Mouse (Mus musculus) C2C12 (cell line): ENCODE measurements at regions not wholly inside any gene's neighbourhood (a gene's known extent, or its start where the extent isn't known, plus 50 kb on each side); places are given as distances from the start of the nearest gene placed in this dataset.

Experiments
- H3K27me3 ChIP-seq: one replicate; pipeline ENCODE4 v1.6.1; 2011; ENCODE audit not compliant: control insufficient read depth, insufficient read depth, insufficient read length
- H3K36me3 ChIP-seq: one replicate; pipeline ENCODE4 v1.6.1; 2011; ENCODE audit not compliant: control insufficient read depth, insufficient read depth
- H3K4me3 ChIP-seq: one replicate; pipeline ENCODE4 v1.5.1; 2011; ENCODE audit warnings: mild to moderate bottlenecking, control low read depth; ENCODE audit not compliant: poor library complexity, insufficient read depth, severe bottlenecking
- H3K79me2 ChIP-seq: one replicate; pipeline ENCODE4 v1.6.1; 2011; ENCODE audit not compliant: control insufficient read depth, insufficient read depth
- H3K79me3 ChIP-seq: one replicate; pipeline ENCODE4 v1.6.1; 2011; ENCODE audit warnings: low read depth, control low read depth
- H3ac ChIP-seq: one replicate; pipeline ENCODE3; 2011; ENCODE audit warnings: low read depth; ENCODE audit not compliant: control insufficient read depth, insufficient read length
- CEBPB ChIP-seq: IDR thresholded peaks from one replicate; pipeline ENCODE4 v1.6.1; 2011; ENCODE audit warnings: low read depth, mild to moderate bottlenecking, control low read depth, moderate library complexity
- CTCF ChIP-seq: IDR thresholded peaks from one replicate; pipeline ENCODE4 v1.5.1; 2011; ENCODE audit not compliant: control insufficient read depth, insufficient read depth, insufficient read length
- FOSL1 ChIP-seq: IDR thresholded peaks from one replicate; pipeline ENCODE4 v1.8.0; 2011; ENCODE audit warnings: mild to moderate bottlenecking, low read length; ENCODE audit not compliant: poor library complexity, insufficient read depth, severe bottlenecking
- MAX ChIP-seq: IDR thresholded peaks from one replicate; pipeline ENCODE4 v1.6.1; 2011; ENCODE audit warnings: mild to moderate bottlenecking, control low read depth
- MYOD1 ChIP-seq: IDR thresholded peaks from one replicate; pipeline ENCODE4 v1.6.1; 2011; ENCODE audit warnings: low read depth; ENCODE audit not compliant: control insufficient read depth, insufficient read length
- MYOG ChIP-seq: IDR thresholded peaks from one replicate; pipeline ENCODE4 v1.6.1; 2011; ENCODE audit not compliant: control insufficient read depth, insufficient read length; ENCODE audit errors: extremely low read depth
- USF1 ChIP-seq: IDR thresholded peaks from one replicate; pipeline ENCODE4 v1.6.1; 2011; ENCODE audit warnings: low read depth, mild to moderate bottlenecking, control low read depth, moderate library complexity

DNA sequence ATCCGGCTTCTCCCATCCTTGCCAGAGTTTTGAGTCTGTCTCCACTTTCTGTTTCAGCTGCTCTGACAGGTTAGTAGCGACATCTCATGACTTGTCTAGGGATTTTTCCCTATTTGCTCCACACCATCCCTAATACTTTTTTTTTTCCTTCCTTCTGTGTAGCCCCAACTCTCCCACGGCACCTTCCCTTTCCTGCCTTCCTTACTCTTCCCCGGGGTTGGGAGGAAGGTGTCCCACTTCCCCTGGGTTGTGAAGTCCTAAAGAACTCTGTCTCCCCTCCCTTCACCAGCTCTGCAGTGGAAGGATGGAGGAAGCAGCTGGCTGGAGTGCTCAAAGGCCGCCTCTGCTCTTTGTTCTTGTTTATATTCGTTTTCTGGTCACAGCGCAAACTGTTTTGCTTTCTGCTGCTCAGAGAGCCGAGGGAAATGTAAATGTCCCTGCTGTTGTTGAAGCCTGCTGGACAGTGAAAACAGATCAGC, 98.5 kb downstream of the Hsd17b3 start:
- no peak overlapping the region for H3K4me3 ChIP-seq
- no peaks in the 10 kb centered on the region for H3K79me3 ChIP-seq
- H3ac ChIP-seq = no peak overlapping the region
- H3K27me3 ChIP-seq = no peaks in the 10 kb centered on the region
- no peaks in the 10 kb centered on the region for H3K36me3 ChIP-seq
- H3K79me2 ChIP-seq = no peaks in the 10 kb centered on the region
- TF ChIP-seq MAX = no peak
- no peak for TF ChIP-seq CEBPB
- no peak for TF ChIP-seq FOSL1
- no peak for TF ChIP-seq CTCF
- TF ChIP-seq MYOD1 = no peak
- TF ChIP-seq USF1 = no peak
- TF ChIP-seq MYOG = no peak

DNA sequence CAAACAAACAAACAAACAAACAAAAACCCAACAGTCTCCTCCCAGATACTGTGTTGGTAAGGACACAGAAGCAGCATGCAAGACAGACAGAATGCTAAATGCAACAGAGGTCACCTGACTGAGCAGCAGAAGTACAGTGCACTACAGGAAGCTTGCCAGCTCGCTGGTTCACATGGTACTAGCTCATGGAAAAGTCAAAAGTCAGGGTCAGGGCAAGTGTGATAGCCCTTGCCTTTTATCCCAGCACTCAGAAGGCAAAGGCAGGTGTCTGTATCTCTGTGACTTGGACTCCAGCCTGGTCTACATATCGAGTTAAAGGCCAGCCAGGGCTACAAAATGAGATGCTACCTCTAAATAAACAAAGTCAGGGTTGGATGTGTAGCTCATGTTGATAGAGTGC, 99.3 kb downstream of the Hsd17b3 start:
- TF ChIP-seq FOSL1 = no peak
- no peak for TF ChIP-seq MAX
- TF ChIP-seq MYOD1 = no peak
- no peak for TF ChIP-seq MYOG
- Histone ChIP-seq H3ac (no peak overlapping the region), H3K36me3 (no peaks in the 10 kb centered on the region), H3K79me3 (no peaks in the 10 kb centered on the region), H3K27me3 (no peaks in the 10 kb centered on the region), H3K4me3 (no peak overlapping the region), H3K79me2 (no peaks in the 10 kb centered on the region)

DNA sequence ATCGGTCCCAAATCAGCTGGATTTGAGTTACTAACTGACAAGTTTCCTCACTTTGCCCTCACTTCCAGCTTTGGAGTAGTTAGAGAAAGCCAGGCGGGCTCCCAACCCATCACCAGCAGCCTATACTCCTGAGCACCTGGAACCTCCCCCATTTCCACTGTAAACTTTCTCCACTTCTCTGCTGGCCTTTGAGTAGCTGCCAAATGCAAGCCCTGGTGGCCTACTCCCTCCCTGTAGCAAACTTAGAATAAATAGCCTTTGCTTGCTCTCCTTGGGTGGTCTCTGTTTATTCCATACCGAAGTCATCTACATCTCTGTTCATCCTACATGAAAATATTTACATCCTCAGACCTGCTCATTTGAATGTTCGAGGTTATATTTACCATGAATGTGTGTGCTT, 100.8 kb downstream of the Hsd17b3 start:
- H3K36me3 ChIP-seq = no peaks in the 10 kb centered on the region
- no peaks in the 10 kb centered on the region for H3K79me3 ChIP-seq
- no peaks in the 10 kb centered on the region for H3K79me2 ChIP-seq
- no peak overlapping the region for H3K4me3 ChIP-seq
- TF ChIP-seq MYOD1 (no peak), USF1 (no peak), CEBPB (no peak), MAX (no peak), CTCF (no peak), MYOG (no peak), FOSL1 (no peak)
- H3ac ChIP-seq = no peak overlapping the region
- no peaks in the 10 kb centered on the region for H3K27me3 ChIP-seq

DNA sequence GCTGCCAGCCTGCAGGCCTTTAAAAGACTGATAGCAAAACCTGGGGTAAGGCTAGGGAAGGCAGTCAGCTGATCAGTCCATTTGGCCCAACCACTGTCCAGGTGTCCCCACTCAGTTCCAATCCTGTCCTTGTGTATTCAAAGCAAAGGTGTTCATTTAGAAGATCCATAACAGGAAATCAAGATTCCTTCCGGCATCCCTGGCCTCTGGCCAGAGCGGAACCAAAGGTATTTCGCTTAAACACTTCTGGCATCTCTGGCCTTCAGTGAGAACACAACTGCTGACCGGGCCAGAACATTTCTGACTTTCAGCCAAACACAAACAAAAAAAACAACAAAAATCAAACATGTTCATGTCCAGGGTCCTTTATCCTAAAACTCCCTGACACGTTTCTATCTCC, 102.3 kb downstream of the Hsd17b3 start:
- Histone ChIP-seq H3K79me3 (no peaks in the 10 kb centered on the region), H3K36me3 (no peaks in the 10 kb centered on the region), H3K27me3 (no peaks in the 10 kb centered on the region), H3K79me2 (no peaks in the 10 kb centered on the region), H3ac (no peak overlapping the region), H3K4me3 (no peak overlapping the region)
- no peak for TF ChIP-seq MAX
- no peak for TF ChIP-seq FOSL1
- no peak for TF ChIP-seq CTCF
- TF ChIP-seq MYOG = no peak
- no peak for TF ChIP-seq MYOD1

DNA sequence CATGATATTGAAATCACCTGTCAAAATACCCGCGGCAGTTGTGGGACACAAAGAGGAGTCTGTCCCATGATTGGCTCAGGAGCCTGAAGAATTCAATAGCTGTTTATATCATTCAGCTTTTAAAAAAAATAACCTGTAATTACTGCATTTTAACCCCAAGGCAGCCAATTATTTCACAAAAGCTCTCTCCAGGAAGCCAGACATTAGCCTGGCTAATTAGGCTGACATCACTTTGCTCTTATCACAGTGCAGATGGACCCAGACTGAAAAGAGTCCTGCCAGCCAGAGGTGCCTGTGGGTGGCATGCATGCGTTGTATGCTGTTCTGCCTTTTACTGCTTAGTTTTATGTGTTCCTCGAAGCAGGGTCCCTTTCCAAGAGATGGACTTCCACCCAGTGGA, 103.4 kb downstream of the Hsd17b3 start:
- Histone ChIP-seq H3ac (no peak overlapping the region), H3K79me3 (no peaks in the 10 kb centered on the region), H3K4me3 (no peak overlapping the region), H3K79me2 (no peaks in the 10 kb centered on the region), H3K27me3 (no peaks in the 10 kb centered on the region), H3K36me3 (no peaks in the 10 kb centered on the region)
- TF ChIP-seq CEBPB = no peak

- no peaks in the 10 kb centered on the region for H3K79me2 ChIP-seq
- no peaks in the 10 kb centered on the region for H3K36me3 ChIP-seq
- H3ac ChIP-seq = no peak overlapping the region
- no peak overlapping the region for H3K4me3 ChIP-seq
- H3K79me3 ChIP-seq = no peaks in the 10 kb centered on the region
- no peaks in the 10 kb centered on the region for H3K27me3 ChIP-seq
- TF ChIP-seq MYOG (no peak), MYOD1 (no peak), CTCF (no peak), CEBPB (no peak), MAX (no peak), FOSL1 (no peak), USF1 (no peak)
These were observed 103.9 kb downstream of the Hsd17b3 start for GRCm38 (mm10) chr13:63985086-63985485.
